Mouse (Mus musculus): ENCODE measurements around the gene Tst. TPM values are rescaled to one million over a fixed set of nuclear protein-coding genes. Genes with fewer than 3 reads are reported as not detected.

The Tst gene
- total and polyA plus RNA-seq, 3 experiments = 0.56 to 2.0 (median 0.67) TPM

DNA sequence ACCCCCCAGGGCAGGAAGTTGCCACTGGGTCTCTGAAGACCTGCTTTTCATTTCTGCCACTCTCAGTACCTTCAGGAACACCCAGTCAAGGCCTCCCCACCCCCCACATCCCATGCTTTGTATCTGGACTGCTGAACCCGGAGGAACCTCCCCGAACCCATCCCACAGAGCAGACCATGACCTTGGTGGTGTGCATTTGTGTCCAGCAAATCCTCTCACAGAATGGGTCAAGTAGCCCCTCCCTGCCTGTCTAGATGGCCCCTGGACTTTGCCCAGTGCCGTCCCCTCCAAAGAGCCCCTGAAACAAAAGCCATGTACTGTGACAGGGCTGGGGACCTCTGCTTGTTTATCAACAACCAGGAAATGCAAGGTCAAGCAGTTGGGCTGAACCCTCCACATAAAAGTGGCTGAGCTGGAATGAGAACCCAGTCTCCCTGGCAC is 2.4 kb downstream of the Tst start:
- no peak overlapping the region for H3K4me3 ChIP-seq (replicated peaks in 1 of 3; ENCODE audit: low read depth in 2 of 3, low read length in 2 of 3, poor library complexity in 1 of 3)
- dilution Hi-C loops (cut with MboI; ENCODE audit: extremely low pct_ligation_motif_present, extremely low pct_unique_long_range_greater_than_20kb, low sequenced_read_pairs) = no loop called here
- in situ Hi-C loops (cut with MboI; ENCODE audit: low pct_ligation_motif_present, low pct_unique_long_range_greater_than_20kb, low sequenced_read_pairs) = no loop called here

DNA sequence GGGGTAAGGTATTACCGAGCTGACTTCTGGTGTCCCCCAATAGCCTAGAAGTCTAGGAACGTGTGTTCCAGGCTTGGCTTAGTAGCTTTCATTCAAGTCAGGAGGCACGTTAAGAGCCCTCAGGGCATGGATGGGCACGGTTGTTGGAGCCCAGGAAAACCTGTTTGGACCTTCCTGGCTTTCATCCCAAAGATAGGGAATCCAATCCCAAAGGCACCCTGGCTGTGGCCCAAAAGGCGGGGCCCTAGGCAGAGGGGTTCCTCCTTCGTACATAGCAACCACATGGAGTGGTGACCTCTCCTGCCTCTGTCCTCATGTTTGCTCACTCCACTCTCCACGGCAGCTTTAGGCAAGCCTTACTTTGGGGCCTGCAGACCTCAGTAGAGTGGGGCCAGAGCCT is 3.3 kb downstream of the Tst start:
- H3K79me2 ChIP-seq (replicated peaks; ENCODE audit: control insufficient read depth, extremely low read depth, insufficient read depth, poor library complexity, severe bottlenecking) = no peaks in the 10 kb centered on the region
- H3K36me3 ChIP-seq (replicated peaks in 1 of 2; ENCODE audit: control insufficient read depth in 1 of 2, insufficient read depth in 1 of 2, low read length in 1 of 2) = no peaks in the 10 kb centered on the region
- in situ Hi-C loops (cut with MboI; ENCODE audit: low pct_ligation_motif_present, low pct_unique_long_range_greater_than_20kb, low sequenced_read_pairs) = no loop called here
- H3K27ac ChIP-seq (ENCODE audit: insufficient read depth, low read depth) = no peak overlapping the region
- no peak overlapping the region for H3K4me3 ChIP-seq (replicated peaks in 1 of 3; ENCODE audit: low read depth in 2 of 3, low read length in 2 of 3, poor library complexity in 1 of 3)
- peaks cover 3 to 13% of the 10 kb centered on the region in 2 experiments for H3K4me1 ChIP-seq (ENCODE audit: control insufficient read depth in 1 of 2, insufficient read depth in 2 of 2)
- dilution Hi-C loops (cut with MboI; ENCODE audit: extremely low pct_ligation_motif_present, extremely low pct_unique_long_range_greater_than_20kb, low sequenced_read_pairs) = no loop called here
- H3K9ac ChIP-seq (ENCODE audit: insufficient read depth, low read depth) = no peak overlapping the region
- H3K4me2 ChIP-seq (ENCODE audit: insufficient read depth, low read depth, poor library complexity, severe bottlenecking) = no peak overlapping the region
- H3K27me3 ChIP-seq (replicated peaks) = peaks cover 44% of the 10 kb centered on the region
- no peaks in the 10 kb centered on the region for H3K9me3 ChIP-seq (replicated peaks; ENCODE audit: low read length)
- TF ChIP-seq E2F4 (IDR thresholded peaks at IDR 0.05; ENCODE audit: insufficient replicate concordance, low read depth, low read length) (no peak), RAD21 (IDR thresholded peaks at IDR 0.05; ENCODE audit: low read depth, low read length) (no peak), ZC3H11A (IDR thresholded peaks at IDR 0.05; ENCODE audit: low read depth, low read length) (no peak), HCFC1 (IDR thresholded peaks at IDR 0.05; ENCODE audit: low read depth, low read length) (no peak), SIN3A (IDR thresholded peaks at IDR 0.05; ENCODE audit: low read length) (no peak), USF2 (conservative IDR thresholded peaks at IDR 0.05; ENCODE audit: low read depth, low read length) (no peak), CHD1 (IDR thresholded peaks at IDR 0.05; ENCODE audit: low read depth, low read length) (no peak), IRF4 (IDR thresholded peaks at IDR 0.05; ENCODE audit: low read depth, low read length) (no peak), UBTF (IDR thresholded peaks at IDR 0.05; ENCODE audit: low read depth, low read length) (no peak), MAZ (IDR thresholded peaks at IDR 0.05; ENCODE audit: low read depth, low read length) (no peak), TCF12 (IDR thresholded peaks at IDR 0.05; ENCODE audit: low read depth, low read length) (no peak), MEF2A (IDR thresholded peaks at IDR 0.05; ENCODE audit: borderline replicate concordance, low read depth, low read length) (no peak), NRF1 (IDR thresholded peaks at IDR 0.05; ENCODE audit: low read depth, low read length) (no peak), MXI1 (IDR thresholded peaks at IDR 0.05; ENCODE audit: low read depth, low read length) (no peak), CTCF (conservative IDR thresholded peaks at IDR 0.05 in 1 of 2, IDR thresholded peaks at IDR 0.05 in 1 of 2; ENCODE audit: low read depth in 2 of 2, low read length in 2 of 2) (no peak), POLR2AphosphoS2 (IDR thresholded peaks at IDR 0.05; ENCODE audit: low read depth, low read length) (no peak), NELFE (IDR thresholded peaks at IDR 0.05; ENCODE audit: low read depth, low read length) (no peak), MAFK (IDR thresholded peaks at IDR 0.05; ENCODE audit: insufficient replicate concordance, low read length) (no peak), JUND (conservative IDR thresholded peaks at IDR 0.05; ENCODE audit: low read depth, low read length) (no peak), POLR2A (IDR thresholded peaks at IDR 0.05; ENCODE audit: low read depth, low read length) (no peak)
- DNase-seq (ENCODE audit: extremely low read depth) = no peak

More for the DNA sequence above, 2.4 kb downstream of the Tst start:
- Histone ChIP-seq H3K9me3 (replicated peaks; ENCODE audit: low read length) (no peaks in the 10 kb centered on the region), H3K36me3 (replicated peaks in 1 of 2; ENCODE audit: control insufficient read depth in 1 of 2, insufficient read depth in 1 of 2, low read length in 1 of 2) (no peaks in the 10 kb centered on the region), H3K9ac (ENCODE audit: insufficient read depth, low read depth) (no peak overlapping the region), H3K79me2 (replicated peaks; ENCODE audit: control insufficient read depth, extremely low read depth, insufficient read depth, poor library complexity, severe bottlenecking) (no peaks in the 10 kb centered on the region), H3K27ac (ENCODE audit: insufficient read depth, low read depth) (no peak overlapping the region), H3K27me3 (replicated peaks) (peaks cover 37% of the 10 kb centered on the region), H3K4me2 (ENCODE audit: insufficient read depth, low read depth, poor library complexity, severe bottlenecking) (no peak overlapping the region), H3K4me1 (ENCODE audit: control insufficient read depth in 1 of 2, insufficient read depth in 2 of 2) (peaks cover 3 to 17% of the 10 kb centered on the region in 2 experiments)
- no peak for DNase-seq (ENCODE audit: extremely low read depth)
- TF ChIP-seq IRF4 (IDR thresholded peaks at IDR 0.05; ENCODE audit: low read depth, low read length) (no peak), RAD21 (IDR thresholded peaks at IDR 0.05; ENCODE audit: low read depth, low read length) (no peak), ELF1 (IDR thresholded peaks at IDR 0.05; ENCODE audit: low read depth, low read length) (no peak), HCFC1 (IDR thresholded peaks at IDR 0.05; ENCODE audit: low read depth, low read length) (no peak)
